Mouse (Mus musculus): ENCODE measurements around the gene Zfc3h1. TPM values are rescaled to one million over a fixed set of nuclear protein-coding genes. Genes with fewer than 3 reads are reported as not detected.

Gene Zfc3h1
- polyA plus RNA-seq, 1 experiment from 2014 or later, result 12.5 TPM

Other genes starting within 250 kb of the Zfc3h1 start
- 10.9 and 13.8 TPM in 2 replicates for gene Tph2, start 199.9 kb upstream of the Zfc3h1 start, polyA plus RNA-seq (2015; fragmentation: Nextera tagmentation; extraction: Ambion mirVana)
- gene Tbc1d15, start 133.5 kb upstream of the Zfc3h1 start, polyA plus RNA-seq (2015; fragmentation: Nextera tagmentation; extraction: Ambion mirVana), result 26.9 and 28.6 TPM in 2 replicates
- 7.0 TPM in 2 replicates for gene Rab21, start 69.4 kb upstream of the Zfc3h1 start, polyA plus RNA-seq (2015; fragmentation: Nextera tagmentation; extraction: Ambion mirVana)
- gene Tmem19, start 22.5 kb upstream of the Zfc3h1 start, polyA plus RNA-seq (2015; fragmentation: Nextera tagmentation; extraction: Ambion mirVana), result 34.0 and 34.1 TPM in 2 replicates
- gene Thap2, start 516 bp upstream of the Zfc3h1 start, polyA plus RNA-seq (2015; fragmentation: Nextera tagmentation; extraction: Ambion mirVana), result 19.9 and 20.0 TPM in 2 replicates
- gene A930009A15Rik, start 185.0 kb downstream of the Zfc3h1 start, polyA plus RNA-seq (2015; fragmentation: Nextera tagmentation; extraction: Ambion mirVana), result 1.00 and 1.6 TPM in 2 replicates
- gene Lgr5, start 202.8 kb downstream of the Zfc3h1 start, polyA plus RNA-seq (2015; fragmentation: Nextera tagmentation; extraction: Ambion mirVana), result 2.7 and 2.8 TPM in 2 replicates